Mouse (Mus musculus) fibroblast of lung, adult 2 months (primary cell): ENCODE data around the gene Pknox2.
A peak's percentile ranks its signal among the peaks of the same experiment; 100 is the strongest.

Experiments used
- DNase-seq: peaks from one replicate; pipeline ENCODE4 v3.0.0-alpha.2; 2011; ENCODE audit warnings: low read depth

The Pknox2 gene

DNA sequence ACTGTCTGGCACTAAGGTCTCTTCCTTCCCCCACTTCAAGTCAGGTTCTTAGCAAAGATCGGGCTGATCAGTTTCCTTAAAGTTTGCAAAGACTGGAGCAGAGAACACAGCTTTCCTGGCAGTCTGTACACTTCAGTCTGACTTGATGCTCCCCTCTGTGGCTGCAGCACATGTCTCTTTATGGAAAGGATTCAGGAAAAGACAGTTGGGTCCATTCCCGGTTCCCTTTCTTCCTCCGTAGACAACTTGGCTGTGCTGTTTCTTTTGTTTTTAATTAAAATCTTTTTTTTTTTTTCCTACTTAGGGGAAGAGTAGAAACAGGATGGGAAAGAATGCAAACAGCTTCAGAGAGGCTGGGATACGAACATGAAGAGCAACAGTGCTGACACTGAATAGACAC is 205.1 kb downstream of the Pknox2 start:
- DNase-seq: no peak

GRCm38 (mm10) chr9:36941565-36941964 is 205.6 kb downstream of the Pknox2 start:
- no peak for DNase-seq

DNA sequence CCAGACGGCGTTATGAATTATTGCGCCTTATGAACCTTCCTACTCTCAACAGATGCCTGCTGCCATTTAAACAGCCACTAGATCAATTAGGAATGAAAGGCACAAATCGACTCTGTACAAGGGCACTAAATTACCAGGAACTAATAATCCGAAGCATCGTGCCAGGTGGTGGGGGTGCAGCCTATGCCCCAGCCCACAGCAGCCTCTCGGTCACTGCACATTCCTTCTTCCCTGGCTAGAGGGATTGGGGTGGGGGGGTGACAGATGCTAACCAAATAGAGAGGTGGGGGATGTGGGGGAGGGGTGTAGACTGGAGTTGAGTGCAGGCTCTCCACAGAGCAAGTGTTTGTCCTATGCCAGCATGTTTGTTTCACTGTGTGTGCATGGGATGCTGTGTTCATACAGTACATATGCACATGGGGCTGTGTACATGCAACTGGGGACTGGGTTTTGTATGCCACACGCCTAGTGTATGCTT is 208.6 kb downstream of the Pknox2 start:
- DNase-seq: no peak

DNA sequence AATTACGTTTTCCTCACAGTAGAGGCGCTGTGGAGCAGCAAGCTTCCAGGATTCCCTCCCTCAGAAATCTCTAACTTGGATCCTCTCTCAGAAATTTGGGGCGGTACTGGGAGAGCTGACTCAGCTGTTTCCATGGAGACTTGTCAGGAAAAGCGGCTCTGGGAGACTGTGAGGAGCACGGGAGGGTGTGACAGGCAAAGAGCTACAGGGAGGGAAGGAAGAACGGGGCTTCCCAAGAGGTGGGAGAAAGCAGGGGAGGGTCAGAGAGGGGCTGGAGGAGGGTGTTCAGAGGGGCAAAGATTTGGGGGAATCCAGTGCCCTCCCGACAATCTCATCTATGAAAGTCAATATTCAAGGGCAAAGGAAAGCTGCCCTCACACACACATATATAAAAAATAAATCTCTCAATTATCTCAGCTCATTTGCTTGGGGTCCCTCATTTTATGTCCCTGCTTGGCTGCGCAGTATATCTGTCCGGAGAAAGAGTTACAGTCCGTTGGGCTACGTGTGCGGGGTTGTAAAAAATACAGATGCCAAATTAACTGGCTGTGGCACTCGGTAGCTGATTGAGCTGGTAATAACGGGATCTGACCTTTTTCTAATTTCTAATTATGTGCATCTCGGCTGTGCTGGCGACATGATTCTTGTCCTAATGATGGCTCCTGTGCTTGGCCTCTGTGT is 213.3 kb downstream of the Pknox2 start:
- DNase-seq: peak; percentile 53

- no peak for DNase-seq
Measured at GRCm38 (mm10) chr9:36932950-36933812, 214.0 kb downstream of the Pknox2 start.

DNA sequence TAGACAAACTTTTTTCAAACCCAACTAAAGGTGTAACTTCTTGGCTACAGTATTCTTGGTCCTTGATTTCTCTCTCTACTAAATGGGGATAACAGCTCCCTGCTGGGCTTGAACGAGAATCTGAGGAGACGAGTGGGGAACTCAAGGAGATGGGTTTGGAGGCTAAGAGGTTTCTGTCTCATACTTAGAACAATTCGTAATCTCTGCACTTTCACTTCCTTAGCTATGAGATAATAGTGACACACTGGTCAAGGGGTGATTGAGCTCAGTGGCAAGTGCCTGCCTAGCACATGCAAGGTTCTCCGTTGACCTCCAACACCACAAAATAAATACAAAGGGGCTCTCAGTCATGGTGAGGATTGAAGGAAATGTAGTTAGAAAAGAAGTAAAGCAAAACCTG is 215.6 kb downstream of the Pknox2 start:
- DNase-seq: no peak

DNA sequence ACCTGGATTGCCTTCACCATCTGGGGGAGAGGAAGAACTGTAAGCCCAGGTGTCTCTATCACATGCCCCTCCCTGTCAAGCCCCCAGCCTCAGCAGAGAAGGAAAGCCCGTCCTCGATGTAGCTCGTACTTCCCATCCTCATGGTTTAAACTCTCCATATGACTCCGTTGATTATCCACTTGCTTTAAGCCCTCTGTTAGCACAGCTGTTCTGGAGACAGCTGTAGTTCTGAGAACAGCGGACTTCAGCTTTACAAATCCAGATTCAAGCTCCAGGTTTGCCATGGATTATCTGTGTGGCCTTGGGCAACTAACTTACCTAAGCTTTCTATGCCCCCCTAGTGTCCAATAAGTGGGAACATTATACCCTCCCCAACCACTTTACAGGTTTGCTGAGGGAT is 223.5 kb downstream of the Pknox2 start:
- no peak for DNase-seq

- no peak for DNase-seq
Measured at GRCm38 (mm10) chr9:36921718-36922415, 225.3 kb downstream of the Pknox2 start.

GRCm38 (mm10) chr9:36919472-36919871 is 227.7 kb downstream of the Pknox2 start:
- DNase-seq: no peak

DNA sequence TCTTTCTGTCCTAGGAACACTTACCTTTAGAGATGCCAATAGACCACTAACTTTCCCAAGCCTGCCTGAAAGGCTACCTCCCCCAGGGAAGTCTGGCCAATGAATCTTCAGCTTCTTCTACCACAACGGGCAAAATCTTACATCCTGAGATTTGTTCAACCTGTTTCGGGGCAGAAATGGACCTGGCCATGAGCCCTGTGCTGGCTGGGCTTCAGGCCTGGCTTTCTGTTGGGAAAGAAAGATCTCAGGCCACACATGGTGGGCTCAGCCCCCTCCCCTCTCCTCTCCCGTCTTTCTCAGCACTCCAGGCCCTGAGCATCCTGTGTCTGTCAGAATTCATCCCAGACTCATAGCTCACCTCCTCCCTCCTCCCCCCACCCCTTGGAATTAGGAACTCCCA is 228.6 kb downstream of the Pknox2 start:
- no peak for DNase-seq

- DNase-seq: no peak
Measured at GRCm38 (mm10) chr9:36916915-36917314, 230.3 kb downstream of the Pknox2 start.

DNA sequence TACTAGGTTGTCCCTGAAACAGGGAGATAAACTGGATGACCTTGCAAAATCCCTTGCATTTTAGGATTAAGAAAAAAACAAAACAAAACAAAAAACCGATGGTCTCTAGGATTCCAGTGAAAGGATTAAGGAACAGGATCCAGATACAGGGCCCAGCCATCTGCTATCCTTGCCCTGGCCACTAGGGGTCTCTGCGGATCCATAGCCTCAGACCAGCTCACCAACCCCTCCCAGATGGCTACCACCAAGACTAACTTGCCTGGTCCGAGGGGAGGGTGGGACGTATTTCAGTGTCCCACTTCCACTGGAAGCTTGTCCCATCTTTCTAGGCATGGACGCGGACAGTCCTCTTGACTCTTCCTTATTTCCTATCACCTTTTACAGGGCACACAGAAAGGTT is 230.8 kb downstream of the Pknox2 start:
- no peak for DNase-seq

GRCm38 (mm10) chr9:36905452-36905851 is 241.8 kb downstream of the Pknox2 start:
- no peak for DNase-seq

GRCm38 (mm10) chr9:36900464-36900863 is 246.7 kb downstream of the Pknox2 start:
- DNase-seq: no peak

DNA sequence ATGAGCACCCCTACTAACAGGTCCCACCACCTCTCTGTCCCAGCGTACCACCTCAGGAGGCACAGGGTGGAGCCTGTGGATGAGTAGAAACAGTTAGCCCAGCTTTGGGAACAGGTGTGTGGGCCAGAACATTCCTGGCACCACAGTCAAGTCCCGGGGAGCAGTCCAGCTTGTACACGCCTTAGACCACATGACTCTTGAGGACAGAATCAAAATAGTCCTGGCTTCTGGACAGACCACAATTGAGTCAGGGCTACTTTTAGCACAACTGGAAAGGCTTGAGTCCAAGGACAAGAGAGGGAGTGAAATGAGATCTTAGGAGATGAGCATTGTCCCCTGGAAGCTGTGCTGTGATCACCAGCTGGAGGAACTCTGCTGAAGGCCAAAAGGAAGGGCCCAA is 248.6 kb downstream of the Pknox2 start:
- peak; percentile 67 for DNase-seq

DNA sequence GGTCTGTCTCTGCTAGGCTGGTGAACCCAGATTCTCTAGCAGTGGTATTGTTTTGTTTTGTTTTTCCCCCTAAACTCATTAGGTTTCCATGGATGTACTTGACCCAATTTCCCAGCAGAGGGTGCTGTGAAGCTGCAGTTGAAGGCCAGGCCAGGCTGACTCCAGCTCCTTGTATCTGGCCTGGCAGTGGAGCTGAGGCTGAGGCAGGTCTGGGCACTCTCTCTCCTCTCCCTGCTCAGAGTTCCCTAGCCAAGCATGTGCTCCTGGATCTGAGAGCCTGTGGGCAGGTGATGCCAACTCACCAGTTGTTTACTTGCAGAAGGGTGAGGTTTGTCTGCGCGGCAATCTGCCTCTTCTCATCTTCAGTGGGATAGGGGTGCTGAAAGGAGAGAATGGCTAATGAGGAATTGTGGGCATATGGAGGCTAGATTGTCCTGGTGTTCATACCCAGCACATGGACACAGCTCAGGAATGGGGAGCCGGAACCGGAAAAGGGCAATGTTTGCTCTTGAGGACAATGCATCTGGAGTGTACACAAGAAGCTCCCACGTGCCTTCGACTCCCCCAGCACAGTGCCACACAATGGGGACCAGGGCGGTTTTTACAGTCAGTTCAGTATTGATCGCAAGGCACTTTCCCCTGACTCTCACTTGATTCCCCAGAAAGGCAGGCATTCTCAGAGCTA is 252.1 kb downstream of the Pknox2 start:
- DNase-seq: no peak

DNA sequence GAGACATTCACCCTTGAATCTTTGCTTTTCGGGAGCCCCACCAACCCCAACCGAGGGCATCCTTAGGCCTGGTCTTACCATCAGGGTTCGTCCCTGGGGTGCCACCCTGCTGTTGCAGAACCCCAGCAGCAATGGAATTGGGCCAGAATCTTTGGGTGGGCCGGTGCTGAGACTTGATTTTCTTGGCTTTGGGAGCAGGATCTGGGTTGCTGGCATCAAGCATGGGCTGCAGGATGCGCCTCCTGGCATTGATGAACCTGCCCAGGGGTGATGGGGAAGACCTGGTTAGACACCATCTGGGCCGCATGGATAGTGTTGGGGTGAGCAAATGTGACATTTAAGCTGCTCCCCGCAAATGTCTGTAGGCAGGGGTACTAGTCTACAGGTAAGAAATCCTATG is 253.0 kb downstream of the Pknox2 start:
- no peak for DNase-seq

GRCm38 (mm10) chr9:36893413-36893990 is 253.7 kb downstream of the Pknox2 start:
- DNase-seq: no peak

DNA sequence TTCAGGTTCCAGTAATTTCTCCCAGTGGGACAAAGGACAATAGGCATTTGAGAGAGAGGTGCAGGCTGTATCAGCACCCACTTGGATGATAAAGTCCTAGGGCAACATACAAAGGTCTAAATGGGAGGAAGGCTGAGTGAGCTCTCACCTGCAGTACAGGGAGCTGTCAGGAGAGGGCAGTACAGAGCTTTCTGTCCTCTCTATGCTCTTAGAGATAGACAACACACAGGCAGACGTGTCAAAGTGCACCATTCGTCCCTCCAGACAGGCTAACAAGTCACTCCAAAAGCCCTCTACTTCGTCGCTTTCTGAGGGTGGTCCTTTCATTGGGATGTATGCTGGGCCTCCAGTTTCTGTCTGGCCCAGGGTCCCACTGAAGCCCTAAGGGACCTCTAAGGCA is 256.7 kb downstream of the Pknox2 start:
- no peak for DNase-seq

- no peak for DNase-seq
Measured at GRCm38 (mm10) chr9:36885237-36885636, 262.0 kb downstream of the Pknox2 start.

GRCm38 (mm10) chr9:36883569-36883968 is 263.6 kb downstream of the Pknox2 start:
- DNase-seq: no peak
